Mouse (Mus musculus): ENCODE data around the gene Cdh6. TPM values are rescaled to one million over a fixed set of nuclear protein-coding genes. Genes with fewer than 3 reads are reported as not detected.

The Cdh6 gene
- polyA plus RNA-seq, 1 experiment: 0.01 TPM

DNA sequence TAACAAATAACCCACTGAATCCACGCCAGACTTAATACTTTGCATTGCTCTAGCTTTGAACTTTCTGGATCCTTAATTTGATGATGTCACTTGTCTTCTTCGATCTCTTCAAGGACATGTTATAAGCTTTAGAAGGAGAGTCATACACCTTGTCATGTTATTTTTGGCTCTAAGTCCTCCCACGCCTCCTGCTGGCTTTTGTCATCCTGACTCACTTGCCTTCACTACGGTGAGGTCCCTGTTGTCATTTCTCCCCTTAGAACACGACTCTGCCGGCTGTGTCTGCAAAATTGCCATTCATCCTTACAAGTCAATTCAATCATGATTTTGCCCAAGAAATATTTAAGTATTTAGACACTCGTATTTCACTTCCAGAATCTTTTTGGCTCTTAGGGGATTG is 171.9 kb downstream of the Cdh6 start:
- no peaks in the 10 kb centered on the region for H3K27me3 ChIP-seq (ENCODE audit: control insufficient read depth, insufficient read depth, low read length)
- TF ChIP-seq POLR2A (IDR thresholded peaks at IDR 0.05; ENCODE audit: control insufficient read depth, extremely low read depth, insufficient read depth, low read length, poor library complexity): no peak
- TF ChIP-seq CTCF (IDR thresholded peaks at IDR 0.05; ENCODE audit: borderline replicate concordance, control insufficient read depth, extremely low read depth, insufficient read depth, low read length, poor library complexity): no peak
- 71% methylated on average over 7 of the region's 7 CpGs for WGBS
- DNase-seq: no peak
- no peak overlapping the region for H3K4me3 ChIP-seq (ENCODE audit: control insufficient read depth, insufficient read depth, low read length)
- no peak overlapping the region for H3K27ac ChIP-seq (ENCODE audit: control insufficient read depth, insufficient read depth, low read length)
- H3K36me3 ChIP-seq (ENCODE audit: control insufficient read depth, insufficient read depth, low read length): no peaks in the 10 kb centered on the region
- H3K4me1 ChIP-seq (replicated peaks; ENCODE audit: control insufficient read depth, insufficient read depth, low read length): no peaks in the 10 kb centered on the region

DNA sequence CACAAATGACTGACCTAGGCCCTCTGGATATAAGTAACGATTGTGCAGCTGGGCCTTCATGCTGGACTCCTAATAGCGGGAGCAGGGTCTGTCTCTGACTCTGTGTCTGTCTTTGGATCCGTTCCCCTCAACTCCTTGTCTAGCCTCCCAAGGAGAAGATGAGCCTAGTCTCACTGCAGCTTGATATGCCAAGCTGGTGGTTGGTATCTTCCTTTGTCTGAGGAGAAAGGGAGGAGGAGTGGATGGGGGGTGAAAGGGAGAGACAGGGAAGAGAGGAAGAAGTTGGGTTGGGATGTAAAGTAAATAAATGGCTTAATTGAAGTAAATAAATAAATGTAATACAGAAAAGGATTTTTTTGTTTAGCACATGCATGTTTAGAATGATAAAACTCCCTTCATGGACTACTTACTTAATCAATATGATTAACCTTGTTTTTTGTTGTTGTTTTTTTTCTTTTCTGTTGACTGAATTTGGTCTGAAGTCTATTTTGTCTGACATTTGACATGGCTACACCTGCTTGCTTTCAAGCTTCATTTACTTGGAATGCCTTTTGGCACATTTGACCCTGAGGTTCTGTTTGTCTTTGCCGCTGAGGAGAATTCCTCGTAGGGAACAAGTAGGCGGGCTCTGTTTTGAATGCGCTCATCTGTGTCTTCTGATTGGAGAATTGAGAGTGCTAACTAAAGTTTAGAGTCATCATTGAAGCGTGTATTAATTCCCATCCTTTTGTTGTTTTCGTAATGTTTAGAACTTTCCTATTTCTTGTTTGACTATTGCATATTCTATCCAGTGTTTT is 178.7 kb downstream of the Cdh6 start:
- no peak overlapping the region for H3K4me3 ChIP-seq (ENCODE audit: control insufficient read depth, insufficient read depth, low read length)
- WGBS: 93% methylated on average over 9 of the region's 9 CpGs
- no peak overlapping the region for H3K27ac ChIP-seq (ENCODE audit: control insufficient read depth, insufficient read depth, low read length)
- DNase-seq: no peak
- H3K36me3 ChIP-seq (ENCODE audit: control insufficient read depth, insufficient read depth, low read length): no peaks in the 10 kb centered on the region
- TF ChIP-seq CTCF (IDR thresholded peaks at IDR 0.05; ENCODE audit: borderline replicate concordance, control insufficient read depth, extremely low read depth, insufficient read depth, low read length, poor library complexity) (no peak), POLR2A (IDR thresholded peaks at IDR 0.05; ENCODE audit: control insufficient read depth, extremely low read depth, insufficient read depth, low read length, poor library complexity) (no peak)
- H3K4me1 ChIP-seq (replicated peaks; ENCODE audit: control insufficient read depth, insufficient read depth, low read length): no peaks in the 10 kb centered on the region
- no peaks in the 10 kb centered on the region for H3K27me3 ChIP-seq (ENCODE audit: control insufficient read depth, insufficient read depth, low read length)
